Mouse (Mus musculus): ENCODE results near the gene Ppp6r3. TPM values are rescaled to one million over a fixed set of nuclear protein-coding genes. Genes with fewer than 3 reads are reported as not detected.

The Ppp6r3 gene
- total and polyA plus RNA-seq, 2 experiments from 2014 or later: 32.3 to 111 TPM

- Histone ChIP-seq H3K4me2 (ENCODE audit: low read depth, low read length, poor library complexity, severe bottlenecking) (no peak overlapping the region), H3K4me3 (ENCODE audit: low read depth, low read length) (no peak overlapping the region), H3K4me1 (ENCODE audit: insufficient read depth, low read length) (no peaks in the 10 kb centered on the region), H3K27me3 (ENCODE audit: insufficient read depth, low read length) (no peaks in the 10 kb centered on the region), H3K9ac (replicated peaks; ENCODE audit: low read length, poor library complexity, severe bottlenecking) (no peak overlapping the region), H3K27ac (ENCODE audit: low read depth, low read length) (no peak overlapping the region), H3K9me3 (ENCODE audit: low read length) (no peaks in the 10 kb centered on the region), H3K36me3 (ENCODE audit: insufficient read depth, low read length) (peaks cover 59% of the 10 kb centered on the region)
- DNase-seq (ENCODE audit: low spot score) (no peak), ATAC-seq (ENCODE audit: low FRiP score) (no peak)
- no peak for TF ChIP-seq CTCF (IDR thresholded peaks at IDR 0.05)
- 96% methylated on average over 7 of the region's 7 CpGs for whole genome bisulfite sequencing
Measured at GRCm38 (mm10) chr19:3482831-3483230, 92.7 kb downstream of the Ppp6r3 start.

- Histone ChIP-seq H3K27ac (ENCODE audit: low read depth, low read length) (no peak overlapping the region), H3K4me1 (ENCODE audit: insufficient read depth, low read length) (no peaks in the 10 kb centered on the region), H3K36me3 (ENCODE audit: insufficient read depth, low read length) (peaks cover 51% of the 10 kb centered on the region), H3K27me3 (ENCODE audit: insufficient read depth, low read length) (no peaks in the 10 kb centered on the region), H3K4me2 (ENCODE audit: low read depth, low read length, poor library complexity, severe bottlenecking) (no peak overlapping the region), H3K4me3 (ENCODE audit: low read depth, low read length) (no peak overlapping the region), H3K9me3 (ENCODE audit: low read length) (no peaks in the 10 kb centered on the region), H3K9ac (replicated peaks; ENCODE audit: low read length, poor library complexity, severe bottlenecking) (no peak overlapping the region)
- no peak for TF ChIP-seq CTCF (IDR thresholded peaks at IDR 0.05)
- DNase-seq (ENCODE audit: low spot score) (no peak), ATAC-seq (ENCODE audit: low FRiP score) (no peak)
- WGBS: 92% methylated on average over 8 of the region's 8 CpGs
Measured at GRCm38 (mm10) chr19:3480101-3480500, 95.4 kb downstream of the Ppp6r3 start.

GRCm38 (mm10) chr19:3476996-3477395 lies 98.6 kb downstream of the Ppp6r3 start:
- H3K27ac ChIP-seq (ENCODE audit: low read depth, low read length): no peak overlapping the region
- 96% methylated on average over 3 of the region's 3 CpGs for WGBS
- no peaks in the 10 kb centered on the region for H3K4me1 ChIP-seq (ENCODE audit: insufficient read depth, low read length)
- TF ChIP-seq CTCF (IDR thresholded peaks at IDR 0.05): no peak
- H3K4me2 ChIP-seq (ENCODE audit: low read depth, low read length, poor library complexity, severe bottlenecking): no peak overlapping the region
- no peak overlapping the region for H3K4me3 ChIP-seq (ENCODE audit: low read depth, low read length)
- peaks cover 42% of the 10 kb centered on the region for H3K36me3 ChIP-seq (ENCODE audit: insufficient read depth, low read length)
- no peaks in the 10 kb centered on the region for H3K27me3 ChIP-seq (ENCODE audit: insufficient read depth, low read length)
- H3K9ac ChIP-seq (replicated peaks; ENCODE audit: low read length, poor library complexity, severe bottlenecking): no peak overlapping the region
- H3K9me3 ChIP-seq (ENCODE audit: low read length): no peaks in the 10 kb centered on the region
- DNase-seq (ENCODE audit: low spot score) (no peak), ATAC-seq (ENCODE audit: low FRiP score) (no peak)

DNA sequence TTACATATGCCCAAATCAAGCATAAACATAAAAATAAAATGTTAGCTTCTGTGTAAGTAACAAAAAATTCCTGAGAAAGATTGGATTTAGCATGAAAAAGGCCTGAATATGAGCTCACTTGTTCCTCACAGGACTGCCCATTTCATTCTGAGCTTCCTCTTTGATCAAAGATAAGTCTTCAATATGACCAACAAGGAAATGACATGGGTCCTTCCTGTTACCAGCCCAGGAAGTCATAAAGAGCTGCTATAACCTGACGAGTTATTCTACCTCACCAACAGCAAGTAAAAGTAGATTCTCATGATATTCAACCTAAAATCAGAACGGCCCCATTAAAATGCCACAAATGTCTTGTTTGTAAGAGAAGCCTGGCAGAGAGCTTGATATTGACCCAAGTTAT lies 104.3 kb downstream of the Ppp6r3 start:
- Histone ChIP-seq H3K27me3 (ENCODE audit: insufficient read depth, low read length) (no peaks in the 10 kb centered on the region), H3K36me3 (ENCODE audit: insufficient read depth, low read length) (peaks cover 67% of the 10 kb centered on the region), H3K9ac (replicated peaks; ENCODE audit: low read length, poor library complexity, severe bottlenecking) (no peak overlapping the region), H3K4me2 (ENCODE audit: low read depth, low read length, poor library complexity, severe bottlenecking) (no peak overlapping the region), H3K4me3 (ENCODE audit: low read depth, low read length) (no peak overlapping the region), H3K4me1 (ENCODE audit: insufficient read depth, low read length) (no peaks in the 10 kb centered on the region), H3K27ac (ENCODE audit: low read depth, low read length) (no peak overlapping the region), H3K9me3 (ENCODE audit: low read length) (no peaks in the 10 kb centered on the region)
- ATAC-seq (ENCODE audit: low FRiP score) (no peak), DNase-seq (ENCODE audit: low spot score) (no peak)
- no peak for TF ChIP-seq CTCF (IDR thresholded peaks at IDR 0.05)
- 85% methylated on average over 2 of the region's 2 CpGs for WGBS

DNA sequence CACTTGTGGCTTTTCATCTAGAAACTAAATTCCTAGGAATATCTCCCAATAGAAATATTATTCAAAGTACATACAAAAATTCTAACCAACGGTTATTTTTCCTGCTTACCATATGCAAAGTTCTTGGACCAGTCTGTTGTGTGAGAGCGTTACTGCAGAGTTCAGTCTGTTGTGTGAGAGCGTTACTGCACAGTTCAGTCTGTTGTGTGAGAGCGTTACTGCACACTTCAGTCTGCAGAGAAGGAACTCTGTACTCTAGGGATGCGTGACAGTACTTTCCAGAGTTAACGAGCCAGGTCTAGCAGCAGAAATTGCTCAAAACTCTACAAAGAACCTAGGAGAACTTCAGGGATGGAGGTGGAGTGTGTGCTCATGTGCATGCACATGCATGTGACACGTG lies 108.0 kb downstream of the Ppp6r3 start:
- no peak overlapping the region for H3K9ac ChIP-seq (replicated peaks; ENCODE audit: low read length, poor library complexity, severe bottlenecking)
- TF ChIP-seq CTCF (IDR thresholded peaks at IDR 0.05): no peak
- no peak for ATAC-seq (ENCODE audit: low FRiP score)
- H3K27ac ChIP-seq (ENCODE audit: low read depth, low read length): no peak overlapping the region
- H3K4me1 ChIP-seq (ENCODE audit: insufficient read depth, low read length): no peaks in the 10 kb centered on the region
- no peak overlapping the region for H3K4me3 ChIP-seq (ENCODE audit: low read depth, low read length)
- H3K9me3 ChIP-seq (ENCODE audit: low read length): no peaks in the 10 kb centered on the region
- no peak for DNase-seq (ENCODE audit: low spot score)
- peaks cover 74% of the 10 kb centered on the region for H3K36me3 ChIP-seq (ENCODE audit: insufficient read depth, low read length)
- 91% methylated on average over 7 of the region's 7 CpGs for WGBS
- H3K4me2 ChIP-seq (ENCODE audit: low read depth, low read length, poor library complexity, severe bottlenecking): no peak overlapping the region
- H3K27me3 ChIP-seq (ENCODE audit: insufficient read depth, low read length): no peaks in the 10 kb centered on the region

DNA sequence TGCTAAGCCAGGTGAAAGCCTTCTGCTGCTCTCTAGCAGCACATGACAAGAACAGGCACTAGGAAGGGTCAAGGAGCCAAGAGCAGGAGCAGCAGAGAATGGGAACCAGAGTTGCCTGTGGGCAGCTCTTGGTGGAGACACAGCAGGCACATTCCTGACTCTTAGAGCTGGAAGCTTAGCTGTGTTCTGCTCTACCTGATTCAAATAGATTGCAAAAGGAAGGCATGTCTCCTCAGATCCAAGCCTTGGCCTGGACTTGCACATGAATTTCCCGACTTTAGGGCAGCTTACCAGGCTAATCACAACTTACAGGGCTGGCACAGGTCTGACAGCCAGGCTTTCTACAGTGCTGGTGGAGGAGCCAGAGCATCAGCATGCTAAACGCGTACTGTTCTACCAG lies 115.6 kb downstream of the Ppp6r3 start:
- no peaks in the 10 kb centered on the region for H3K27me3 ChIP-seq (ENCODE audit: insufficient read depth, low read length)
- no peak overlapping the region for H3K27ac ChIP-seq (ENCODE audit: low read depth, low read length)
- no peak for DNase-seq (ENCODE audit: low spot score)
- H3K4me2 ChIP-seq (ENCODE audit: low read depth, low read length, poor library complexity, severe bottlenecking): no peak overlapping the region
- no peaks in the 10 kb centered on the region for H3K4me1 ChIP-seq (ENCODE audit: insufficient read depth, low read length)
- peaks cover 83% of the 10 kb centered on the region for H3K36me3 ChIP-seq (ENCODE audit: insufficient read depth, low read length)
- no peaks in the 10 kb centered on the region for H3K9me3 ChIP-seq (ENCODE audit: low read length)
- ATAC-seq (ENCODE audit: low FRiP score): no peak
- TF ChIP-seq CTCF (IDR thresholded peaks at IDR 0.05): no peak
- H3K9ac ChIP-seq (replicated peaks; ENCODE audit: low read length, poor library complexity, severe bottlenecking): no peak overlapping the region
- WGBS: 98% methylated on average over 3 of the region's 3 CpGs
- no peak overlapping the region for H3K4me3 ChIP-seq (ENCODE audit: low read depth, low read length)

Measured in midbrain, postnatal 0 days (tissue).